Mouse (Mus musculus) heart, embryonic 12.5 days (tissue): ENCODE data around the gene Kcnh2. TPM values are rescaled to one million over a fixed set of nuclear protein-coding genes. Genes with fewer than 3 reads are reported as not detected.

ENCODE experiments used
- ATAC-seq: fragments of 200-750 bp; cut with Nextera tagmentation; 2 replicates; pipeline ENCODE4 v1.8.0; 2017; ENCODE audit warnings: moderate TSS enrichment, moderate library complexity; ENCODE audit not compliant: insufficient number of reproducible peaks, low FRiP score
- H3K27ac ChIP-seq: fragments of 300-500 bp; sonication (generic); 2 replicates; pipeline ENCODE4 v1.5.1; 2016; ENCODE audit warnings: mild to moderate bottlenecking, moderate library complexity; ENCODE audit not compliant: poor library complexity, severe bottlenecking
- H3K27me3 ChIP-seq: fragments of 300-500 bp; sonication (generic); replicated peaks from 2 replicates; pipeline ENCODE4 v1.6.1; 2016; ENCODE audit warnings: mild to moderate bottlenecking, moderate library complexity
- H3K36me3 ChIP-seq: fragments of 300-500 bp; sonication (generic); 2 replicates; pipeline ENCODE4 v1.6.1; 2016; ENCODE audit warnings: mild to moderate bottlenecking, moderate library complexity
- H3K4me1 ChIP-seq: fragments of 300-500 bp; sonication (generic); replicated peaks from 2 replicates; pipeline ENCODE4 v1.6.1; 2016; ENCODE audit warnings: mild to moderate bottlenecking
- H3K4me2 ChIP-seq: fragments of 300-500 bp; sonication (generic); 2 replicates; pipeline ENCODE4 v1.6.1; 2016; ENCODE audit warnings: mild to moderate bottlenecking, moderate library complexity
- H3K4me3 ChIP-seq: fragments of 300-500 bp; sonication (generic); 2 replicates; pipeline ENCODE4 v1.5.1; 2016; ENCODE audit warnings: mild to moderate bottlenecking
- H3K9ac ChIP-seq: fragments of 300-500 bp; sonication (generic); 2 replicates; pipeline ENCODE4 v1.6.1; 2016; ENCODE audit warnings: mild to moderate bottlenecking, moderate library complexity
- H3K9me3 ChIP-seq: fragments of 300-500 bp; sonication (generic); replicated peaks from 2 replicates; pipeline ENCODE4 v1.6.1; 2016; ENCODE audit warnings: mild to moderate bottlenecking, moderate library complexity
- WGBS: fragments of 180-500 bp; shearing (Covaris S2); methylation state at CpG from one replicate; pipeline ENCODE4 v1.1.7; 2016; 5-methylcytosine and 5-hydroxymethylcytosine counted together
- polyA plus RNA-seq: library from polyadenylated mRNA; unstranded; fragments of >200 nt; fragmentation: Nextera tagmentation; extraction: Ambion mirVana; gene quantifications from 2 replicates; pipeline ENCODE4 v1.2.1, GENCODE M21; 2016

Kcnh2 gene
- polyA plus RNA-seq, 1 experiment from 2014 or later = 40.5 TPM

DNA sequence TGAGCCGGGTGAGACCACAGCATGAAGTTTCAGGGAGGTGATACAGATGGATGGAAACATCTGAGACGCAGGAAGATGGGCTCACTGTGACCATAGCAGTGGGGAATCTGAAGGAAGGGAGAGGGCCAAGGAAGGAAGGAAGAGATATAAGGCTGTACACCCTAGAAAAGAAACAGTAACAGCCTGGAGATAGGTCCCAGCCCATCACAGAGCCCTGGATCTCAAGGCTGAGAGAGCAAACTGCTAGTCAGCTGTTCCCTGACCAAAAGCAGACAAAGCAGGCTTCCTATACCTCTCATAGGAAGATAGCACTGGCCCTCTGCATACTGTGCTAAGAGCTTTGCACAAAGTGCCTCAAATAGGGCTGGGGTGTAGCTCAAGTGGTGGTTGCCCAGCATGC, 27.3 kb upstream of the Kcnh2 start:
- ATAC-seq = no peak
- H3K9me3 ChIP-seq = no peaks in the 10 kb centered on the region
- no peak overlapping the region for H3K9ac ChIP-seq
- WGBS = 62% methylated on average over 2 of the region's 2 CpGs
- H3K27ac ChIP-seq = no peak overlapping the region
- H3K27me3 ChIP-seq = no peaks in the 10 kb centered on the region
- peaks cover 50% of the 10 kb centered on the region for H3K4me1 ChIP-seq
- H3K4me2 ChIP-seq = no peak overlapping the region
- no peak overlapping the region for H3K4me3 ChIP-seq
- H3K36me3 ChIP-seq = no peaks in the 10 kb centered on the region

DNA sequence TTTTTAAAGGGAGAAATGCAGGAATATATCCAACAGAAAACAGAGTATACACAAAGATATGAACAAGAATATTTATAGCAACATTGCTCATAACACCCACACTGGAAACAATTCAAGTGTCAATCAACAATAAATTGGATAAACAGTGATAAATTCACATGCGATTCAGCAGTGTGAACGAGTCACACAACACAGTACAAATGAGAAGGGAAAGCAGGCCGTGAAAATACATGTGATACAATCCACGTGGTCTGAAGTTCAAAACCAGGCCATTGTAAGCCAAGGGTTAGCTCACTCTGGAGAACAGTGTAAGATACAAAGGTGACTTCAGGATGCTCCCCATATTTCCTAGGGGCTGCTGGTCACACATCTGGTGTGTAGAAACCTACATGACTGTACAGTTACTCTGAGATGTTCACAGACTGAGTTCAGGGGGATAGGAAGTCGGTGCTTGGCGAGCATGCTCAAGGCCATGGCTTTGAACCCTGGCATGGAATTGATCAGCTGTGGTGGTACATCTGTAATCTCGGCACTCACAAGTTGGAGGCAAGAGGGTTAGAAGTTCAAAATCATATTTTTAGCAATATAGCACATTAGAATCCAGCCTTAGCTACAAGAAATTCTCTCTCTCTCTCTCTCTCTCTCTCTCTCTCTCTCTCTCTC, 23.4 kb upstream of the Kcnh2 start:
- no peak overlapping the region for H3K27ac ChIP-seq
- no peak overlapping the region for H3K4me3 ChIP-seq
- no peak overlapping the region for H3K9ac ChIP-seq
- no peak for ATAC-seq
- 64% methylated on average over 7 of the region's 7 CpGs for WGBS
- H3K4me1 ChIP-seq = peaks cover 37% of the 10 kb centered on the region
- H3K27me3 ChIP-seq = no peaks in the 10 kb centered on the region
- H3K36me3 ChIP-seq = no peaks in the 10 kb centered on the region
- H3K4me2 ChIP-seq = no peak overlapping the region
- no peaks in the 10 kb centered on the region for H3K9me3 ChIP-seq

DNA sequence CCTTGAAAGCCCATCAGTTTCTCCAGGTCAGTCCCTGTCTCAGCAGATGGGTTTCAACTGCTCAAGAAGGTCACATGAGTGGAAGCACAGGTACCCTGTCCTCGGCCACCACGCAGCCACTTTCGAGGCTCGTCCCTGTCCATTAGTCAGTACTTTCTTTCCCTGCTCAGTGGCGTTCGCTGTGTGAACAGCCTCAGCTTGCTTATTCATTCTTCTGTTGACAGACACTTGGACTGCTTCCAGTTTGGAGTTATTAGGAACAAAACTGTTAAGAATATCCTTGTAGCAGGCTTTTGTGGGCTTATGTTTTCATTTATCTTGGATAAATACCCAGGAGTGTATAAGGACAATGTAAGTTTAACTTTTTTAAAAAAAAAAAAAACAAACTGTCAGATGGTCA, 22.8 kb upstream of the Kcnh2 start:
- no peak overlapping the region for H3K27ac ChIP-seq
- no peaks in the 10 kb centered on the region for H3K9me3 ChIP-seq
- 0 out of 2 replicates have a peak overlapping the region, but pooled peaks have one; percentile 22 for H3K4me2 ChIP-seq
- WGBS = 17% methylated on average over 6 of the region's 6 CpGs
- no peaks in the 10 kb centered on the region for H3K27me3 ChIP-seq
- no peak overlapping the region for H3K9ac ChIP-seq
- ATAC-seq = no peak
- H3K4me3 ChIP-seq = no peak overlapping the region
- H3K4me1 ChIP-seq = peaks cover 31% of the 10 kb centered on the region
- no peaks in the 10 kb centered on the region for H3K36me3 ChIP-seq

DNA sequence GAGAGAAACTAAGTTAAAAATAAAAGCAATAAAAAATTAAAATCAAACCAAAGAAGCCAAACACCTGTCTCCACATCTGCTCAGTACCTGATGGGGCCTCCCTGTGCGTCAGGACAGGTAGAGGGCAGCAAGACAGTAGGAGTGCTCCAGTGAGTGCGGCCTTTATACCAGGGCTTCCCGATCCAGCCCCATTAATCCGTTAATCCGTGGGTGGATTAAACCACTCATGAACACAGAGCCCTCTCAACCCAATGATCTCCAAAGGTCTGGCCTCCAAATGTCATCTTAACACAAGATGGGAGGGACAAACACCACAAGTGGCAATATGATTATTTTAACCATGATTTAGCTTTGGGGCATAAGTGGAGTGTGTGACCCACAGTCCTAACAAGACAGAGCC, 22.4 kb upstream of the Kcnh2 start:
- ATAC-seq = no peak
- H3K4me3 ChIP-seq = no peak overlapping the region
- 77% methylated on average over 5 of the region's 5 CpGs for WGBS
- no peak overlapping the region for H3K27ac ChIP-seq
- H3K4me2 ChIP-seq = 0 out of 2 replicates have a peak overlapping the region, but pooled peaks have one; percentile 22
- H3K9ac ChIP-seq = no peak overlapping the region
- peaks cover 27% of the 10 kb centered on the region for H3K4me1 ChIP-seq
- H3K27me3 ChIP-seq = no peaks in the 10 kb centered on the region
- no peaks in the 10 kb centered on the region; the same call in 1 of the 2 replicates for H3K36me3 ChIP-seq
- H3K9me3 ChIP-seq = no peaks in the 10 kb centered on the region

DNA sequence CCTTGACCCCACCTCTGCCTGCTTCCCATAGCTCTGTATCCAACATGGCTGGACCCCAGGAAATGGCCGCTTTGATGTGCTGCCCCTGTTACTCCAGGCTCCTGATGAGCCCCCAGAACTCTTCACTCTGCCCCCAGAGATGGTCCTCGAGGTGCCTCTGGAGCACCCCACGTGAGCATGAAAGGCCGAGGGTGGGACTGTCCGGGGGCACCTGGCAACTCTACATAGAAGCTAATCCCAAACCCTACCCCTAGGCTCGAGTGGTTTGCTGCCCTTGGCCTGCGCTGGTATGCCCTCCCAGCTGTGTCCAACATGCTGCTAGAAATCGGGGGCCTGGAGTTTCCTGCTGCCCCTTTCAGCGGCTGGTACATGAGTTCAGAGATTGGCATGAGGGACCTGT, 18.4 kb upstream of the Kcnh2 start:
- Histone ChIP-seq H3K9ac (no peak overlapping the region), H3K4me1 (peaks cover 37% of the 10 kb centered on the region), H3K36me3 (no peaks in the 10 kb centered on the region; the same call in 1 of the 2 replicates), H3K9me3 (no peaks in the 10 kb centered on the region), H3K4me3 (no peak overlapping the region), H3K27ac (no peak overlapping the region), H3K4me2 (no peak overlapping the region), H3K27me3 (no peaks in the 10 kb centered on the region)
- WGBS = 78% methylated on average over 9 of the region's 9 CpGs
- ATAC-seq = no peak

DNA sequence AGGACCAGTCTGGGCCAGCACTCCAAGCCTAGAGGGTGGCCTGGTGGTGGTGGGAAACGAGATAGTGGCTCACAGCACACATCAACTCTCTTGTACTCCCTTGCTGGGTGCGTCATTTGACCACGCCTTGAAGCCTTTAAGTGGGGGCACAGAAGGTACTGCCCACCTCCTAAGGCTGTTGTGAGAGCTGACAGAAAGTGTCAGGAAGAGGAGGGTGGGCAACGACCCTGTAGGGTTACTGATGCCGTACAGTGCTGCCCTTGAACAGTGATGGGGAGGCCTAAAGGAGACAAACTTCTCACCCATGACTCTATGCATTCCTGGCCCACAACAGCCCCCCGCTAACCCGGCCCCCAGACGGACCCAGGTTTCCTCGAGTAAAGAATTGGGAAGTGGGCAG, 15.0 kb upstream of the Kcnh2 start:
- H3K9ac ChIP-seq = no peak overlapping the region
- peaks cover 28% of the 10 kb centered on the region for H3K4me1 ChIP-seq

DNA sequence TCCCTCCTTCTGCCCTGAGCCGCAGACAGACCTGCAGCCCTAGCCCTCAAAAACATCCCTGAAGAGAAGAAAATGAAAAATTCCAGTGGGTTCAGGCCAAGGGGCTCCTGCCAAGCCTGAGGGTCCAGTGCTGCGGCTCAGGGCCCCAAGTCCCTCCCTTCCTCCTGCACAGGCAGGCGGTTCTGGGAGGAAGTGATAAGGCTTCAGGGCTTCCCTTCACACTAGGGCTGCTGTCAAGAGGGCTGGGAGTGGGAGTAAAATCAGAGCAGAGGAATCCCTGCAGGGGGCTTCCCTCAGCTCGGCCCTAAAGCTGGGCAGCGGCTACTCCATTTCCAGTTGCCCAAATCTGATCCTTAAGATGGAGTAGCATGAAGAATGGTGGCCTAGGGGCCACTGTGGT, 14.1 kb upstream of the Kcnh2 start:
- Histone ChIP-seq H3K4me2 (peak overlapping the region; percentile 63), H3K9ac (peak overlapping the region; percentile 61), H3K4me1 (peaks cover 33% of the 10 kb centered on the region), H3K4me3 (peak overlapping the region; percentile 46), H3K9me3 (no peaks in the 10 kb centered on the region), H3K27ac (peak overlapping the region; percentile 84), H3K27me3 (no peaks in the 10 kb centered on the region), H3K36me3 (no peaks in the 10 kb centered on the region; the same call in 1 of the 2 replicates)
- ATAC-seq = peak; percentile 38; the same call in 1 of the 2 replicates
- 9% methylated on average over 5 of the region's 5 CpGs for WGBS

More for the DNA sequence above, 15.0 kb upstream of the Kcnh2 start:
- 68% methylated on average over 9 of the region's 9 CpGs for WGBS
- Histone ChIP-seq H3K4me3 (peak overlapping the region; percentile 46), H3K36me3 (no peaks in the 10 kb centered on the region; the same call in 1 of the 2 replicates), H3K27ac (no peak overlapping the region), H3K4me2 (peak overlapping the region; percentile 63), H3K27me3 (no peaks in the 10 kb centered on the region), H3K9me3 (no peaks in the 10 kb centered on the region)
- ATAC-seq = no peak

DNA sequence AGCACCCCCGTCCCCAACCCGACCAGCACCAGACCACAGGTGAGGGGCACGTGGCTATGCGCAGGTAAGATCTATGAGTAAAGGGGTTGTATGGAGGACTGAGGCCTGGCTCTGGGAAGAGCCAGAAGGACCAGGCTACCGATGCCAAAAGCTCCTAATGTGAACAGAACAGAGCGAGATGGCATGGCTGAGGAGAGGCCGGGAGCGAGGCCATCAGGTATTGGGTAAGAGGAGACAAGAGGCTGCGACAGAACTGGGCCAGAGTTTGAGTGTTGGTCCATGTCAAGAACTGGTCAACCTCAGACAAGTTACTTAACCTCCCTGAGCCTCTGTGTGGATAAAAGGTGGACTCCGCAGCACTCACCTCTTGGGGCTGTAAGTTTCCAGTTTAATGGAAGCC, 13.6 kb upstream of the Kcnh2 start:
- Histone ChIP-seq H3K36me3 (no peaks in the 10 kb centered on the region; the same call in 1 of the 2 replicates), H3K9me3 (no peaks in the 10 kb centered on the region), H3K27me3 (no peaks in the 10 kb centered on the region), H3K4me2 (peak overlapping the region; percentile 63), H3K27ac (peak overlapping the region; percentile 84), H3K4me3 (peak overlapping the region; percentile 46), H3K9ac (peak overlapping the region; percentile 61), H3K4me1 (peaks cover 35% of the 10 kb centered on the region)
- 76% methylated on average over 10 of the region's 10 CpGs for WGBS
- no peak for ATAC-seq

DNA sequence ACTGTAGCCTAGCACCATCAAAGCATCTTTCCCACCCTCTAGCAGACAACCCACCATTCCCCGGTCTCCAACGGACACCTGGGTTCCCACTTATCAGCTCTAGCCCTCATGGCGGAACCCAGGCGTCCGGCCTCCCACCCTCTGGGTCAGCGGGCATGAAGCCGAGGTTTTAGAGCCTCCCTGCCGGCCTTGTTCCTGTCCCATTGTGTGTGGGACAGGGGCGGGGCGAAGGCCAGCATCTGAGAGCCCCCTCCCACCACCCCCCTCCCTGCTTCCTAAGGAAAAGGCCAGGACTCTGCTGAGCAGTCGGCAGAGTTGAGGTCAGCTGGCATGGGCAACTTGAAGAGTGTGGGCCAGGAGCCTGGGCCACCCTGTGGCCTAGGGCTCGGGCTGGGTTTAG, 13.1 kb upstream of the Kcnh2 start, which contains the start of gene Nos3:
TSS of gene Nos3 (plus strand) at position 303 of the 400 bp plus-strand sequence.
- peak; percentile 68 for ATAC-seq
- Histone ChIP-seq H3K9me3 (no peaks in the 10 kb centered on the region), H3K4me1 (peaks cover 35% of the 10 kb centered on the region), H3K27me3 (no peaks in the 10 kb centered on the region), H3K4me3 (peak within 1 kb of the TSS; percentile 46), H3K4me2 (peak within 1 kb of the TSS; percentile 63), H3K9ac (peak within 1 kb of the TSS; percentile 61), H3K36me3 (no peaks in the 10 kb centered on the region; the same call in 1 of the 2 replicates), H3K27ac (peak within 1 kb of the TSS; percentile 84)
- 54% methylated on average over 12 of the region's 12 CpGs for WGBS

DNA sequence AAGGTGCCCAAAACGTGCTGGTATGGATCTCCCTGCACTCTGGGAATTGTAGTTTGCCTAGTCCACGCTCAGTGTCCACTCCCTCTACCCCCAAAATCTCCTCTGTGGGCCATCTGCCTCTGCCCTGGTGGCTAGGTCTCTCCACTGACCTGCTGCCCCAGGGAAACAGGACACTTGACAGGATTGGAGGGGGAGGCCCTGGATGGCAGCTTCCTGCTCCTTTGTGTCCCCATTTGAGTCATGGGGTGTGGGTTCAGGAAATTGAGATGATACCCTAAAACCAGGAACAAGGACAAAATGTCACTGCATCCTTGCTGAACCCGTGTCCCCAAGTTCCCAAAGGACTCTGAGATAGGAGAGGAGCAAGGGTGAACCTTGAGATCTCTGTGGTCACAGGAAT, 12.7 kb upstream of the Kcnh2 start:
- Histone ChIP-seq H3K27me3 (no peaks in the 10 kb centered on the region), H3K27ac (peak overlapping the region; percentile 84), H3K4me3 (no peak overlapping the region), H3K9ac (no peak overlapping the region), H3K4me1 (peaks cover 35% of the 10 kb centered on the region), H3K4me2 (no peak overlapping the region), H3K9me3 (no peaks in the 10 kb centered on the region), H3K36me3 (no peaks in the 10 kb centered on the region; the same call in 1 of the 2 replicates)
- no peak for ATAC-seq
- WGBS = 47% methylated on average over 3 of the region's 3 CpGs

DNA sequence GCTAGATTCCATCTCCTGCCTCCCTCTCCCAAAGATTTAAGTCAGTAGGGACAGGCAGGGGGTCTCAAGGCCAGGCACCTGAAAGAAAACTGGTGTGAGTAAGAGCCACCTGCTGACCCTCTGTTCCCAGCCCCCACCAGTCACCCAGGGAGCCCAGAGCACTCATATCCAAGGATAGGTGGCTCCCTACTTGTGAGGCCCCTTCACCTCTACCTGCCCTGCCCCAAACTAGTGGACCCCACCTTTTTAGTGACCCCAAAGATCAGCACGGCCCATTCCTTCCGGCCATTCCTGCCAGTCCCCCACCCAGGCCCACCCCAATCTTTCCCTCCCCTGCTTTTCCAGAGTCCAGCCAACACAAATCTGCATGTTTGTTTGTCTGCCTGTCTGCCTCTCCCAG, 12.1 kb upstream of the Kcnh2 start:
- Histone ChIP-seq H3K36me3 (no peaks in the 10 kb centered on the region), H3K27me3 (no peaks in the 10 kb centered on the region), H3K27ac (no peak overlapping the region), H3K9ac (no peak overlapping the region), H3K4me1 (peaks cover 35% of the 10 kb centered on the region), H3K9me3 (no peaks in the 10 kb centered on the region), H3K4me2 (no peak overlapping the region), H3K4me3 (no peak overlapping the region)
- no peak for ATAC-seq
- 63% methylated on average over 2 of the region's 2 CpGs for WGBS
